Mouse (Mus musculus) midbrain, embryonic 15.5 days (tissue): ENCODE measurements around the gene Rhobtb1. TPM values are rescaled to one million over a fixed set of nuclear protein-coding genes. Genes with fewer than 3 reads are reported as not detected.

Experiments
- ATAC-seq: fragments of 200-750 bp; cut with Nextera tagmentation; replicated peaks from 2 replicates; pipeline ENCODE4 v1.8.0; 2017; ENCODE audit warnings: moderate TSS enrichment
- H3K27ac ChIP-seq: fragments of 300-500 bp; sonication (generic); 2 replicates; pipeline ENCODE4 v1.5.1; 2015; ENCODE audit warnings: mild to moderate bottlenecking, inconsistent platforms
- H3K27me3 ChIP-seq: fragments of 300-500 bp; sonication (generic); replicated peaks from 2 replicates; pipeline ENCODE4 v1.6.1; 2015; ENCODE audit warnings: inconsistent platforms
- H3K36me3 ChIP-seq: fragments of 300-500 bp; sonication (generic); replicated peaks from 2 replicates; pipeline ENCODE4 v1.6.1; 2015; ENCODE audit warnings: inconsistent platforms
- H3K4me1 ChIP-seq: fragments of 300-500 bp; sonication (generic); 2 replicates; pipeline ENCODE4 v1.6.1; 2015; ENCODE audit warnings: inconsistent platforms
- H3K4me2 ChIP-seq: fragments of 300-500 bp; sonication (generic); 2 replicates; pipeline ENCODE4 v1.6.1; 2015; ENCODE audit warnings: inconsistent platforms, mild to moderate bottlenecking, moderate library complexity
- H3K4me3 ChIP-seq: fragments of 300-500 bp; sonication (generic); 2 replicates; pipeline ENCODE4 v1.5.1; 2015; ENCODE audit warnings: mild to moderate bottlenecking, inconsistent platforms
- H3K9ac ChIP-seq: fragments of 300-500 bp; sonication (generic); 2 replicates; pipeline ENCODE4 v1.6.1; 2015; ENCODE audit warnings: mild to moderate bottlenecking, inconsistent platforms
- H3K9me3 ChIP-seq: fragments of 300-500 bp; sonication (generic); 2 replicates; pipeline ENCODE4 v1.6.1; 2016; ENCODE audit warnings: inconsistent platforms
- WGBS: fragments of 180-500 bp; shearing (Covaris S2); methylation state at CpG from one replicate; pipeline ENCODE4 v1.1.7; 2015; ENCODE audit warnings: mixed read lengths; 5-methylcytosine and 5-hydroxymethylcytosine counted together
- polyA plus RNA-seq: library from polyadenylated mRNA; unstranded; fragments of >200 nt; fragmentation: Nextera tagmentation; extraction: Ambion mirVana; gene quantifications from 2 replicates; pipeline ENCODE4 v1.2.1, GENCODE M21; 2015

Rhobtb1 gene
- polyA plus RNA-seq, 1 experiment from 2014 or later, result 17.7 TPM

DNA sequence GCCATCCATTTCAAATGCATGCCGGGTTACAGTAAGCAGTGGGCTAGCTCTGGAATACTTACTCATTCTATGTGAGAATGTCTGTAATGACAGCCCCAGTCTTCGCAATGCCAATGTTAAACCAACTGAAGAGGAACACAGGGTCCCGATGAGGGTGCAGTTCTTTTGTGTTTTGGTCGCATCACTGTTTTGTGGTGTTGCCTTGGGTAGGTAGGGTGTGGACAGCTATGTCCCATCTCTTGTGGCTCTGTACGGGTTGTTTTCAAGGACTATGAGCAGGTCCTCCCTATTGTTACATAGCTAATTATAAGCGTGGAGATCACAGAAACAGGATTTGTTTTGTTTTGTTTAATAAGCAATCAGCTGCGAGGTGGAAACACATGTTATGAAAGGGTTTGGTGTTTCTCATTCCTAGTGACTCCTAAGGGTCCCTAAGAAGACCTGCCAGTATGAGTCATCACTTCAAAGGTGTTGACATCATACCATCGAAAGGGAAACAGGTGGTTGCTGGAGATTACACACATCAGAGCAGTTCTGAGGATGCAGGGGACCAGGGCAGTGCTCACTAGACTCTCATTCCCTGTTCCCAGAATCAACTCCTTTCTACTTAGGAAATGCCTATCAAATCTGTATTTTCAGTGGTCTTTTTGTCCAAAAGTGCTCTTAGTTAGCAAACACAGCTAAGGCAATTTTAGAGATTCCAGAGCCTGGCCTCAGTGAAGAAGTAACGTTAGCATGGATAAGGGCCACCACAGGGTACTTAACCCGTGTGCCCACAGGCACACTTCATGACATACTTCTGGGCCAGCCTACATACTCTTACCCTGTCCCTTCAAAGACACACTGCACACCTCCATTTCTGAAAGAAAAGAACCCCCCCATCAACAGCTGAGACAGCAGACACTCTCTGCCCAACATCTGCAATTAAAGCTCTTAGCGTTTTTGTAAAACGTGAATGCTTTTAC lies 124.9 kb downstream of the Rhobtb1 start:
- no peaks in the 10 kb centered on the region for H3K27me3 ChIP-seq
- H3K9me3 ChIP-seq, result no peaks in the 10 kb centered on the region
- no peak overlapping the region for H3K4me2 ChIP-seq
- H3K27ac ChIP-seq, result no peak overlapping the region
- H3K4me1 ChIP-seq, result no peaks in the 10 kb centered on the region
- ATAC-seq, result no peak
- H3K4me3 ChIP-seq, result no peak overlapping the region
- WGBS, result 83% methylated on average over 12 of the region's 12 CpGs
- H3K9ac ChIP-seq, result no peak overlapping the region
- no peaks in the 10 kb centered on the region for H3K36me3 ChIP-seq

DNA sequence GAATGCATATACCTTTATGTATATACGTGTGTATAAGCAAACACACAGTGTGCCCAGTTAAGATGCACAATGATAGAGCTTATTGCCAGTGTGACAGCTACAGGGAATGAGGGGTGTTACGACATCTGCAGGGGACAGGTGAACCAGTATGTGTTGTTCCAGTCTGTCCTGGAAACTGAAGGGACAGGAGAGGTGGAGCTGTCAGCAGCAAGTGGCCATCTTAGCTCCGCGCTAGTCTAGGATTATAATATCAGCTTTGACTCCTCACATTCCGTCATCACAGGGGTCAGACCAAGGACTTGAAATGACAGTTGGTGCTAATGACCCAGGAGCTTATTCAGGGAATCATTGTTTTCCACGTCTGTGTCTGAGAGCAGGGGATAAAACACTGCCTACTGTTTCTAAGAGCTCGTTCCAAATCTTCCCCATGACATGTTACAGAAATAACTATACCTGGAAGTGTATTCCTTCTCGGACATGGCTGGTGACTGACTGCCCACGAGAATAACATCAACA lies 125.7 kb downstream of the Rhobtb1 start:
- H3K9me3 ChIP-seq, result no peaks in the 10 kb centered on the region
- H3K4me3 ChIP-seq, result no peak overlapping the region
- 80% methylated on average over 9 of the region's 9 CpGs for WGBS
- no peaks in the 10 kb centered on the region for H3K4me1 ChIP-seq
- no peaks in the 10 kb centered on the region for H3K27me3 ChIP-seq
- no peak overlapping the region for H3K4me2 ChIP-seq
- no peak overlapping the region for H3K27ac ChIP-seq
- H3K9ac ChIP-seq, result no peak overlapping the region
- ATAC-seq, result no peak
- H3K36me3 ChIP-seq, result no peaks in the 10 kb centered on the region

- Histone ChIP-seq H3K4me1 (no peaks in the 10 kb centered on the region), H3K9me3 (no peaks in the 10 kb centered on the region), H3K36me3 (no peaks in the 10 kb centered on the region), H3K9ac (no peak overlapping the region), H3K4me3 (no peak overlapping the region), H3K4me2 (no peak overlapping the region), H3K27ac (no peak overlapping the region), H3K27me3 (no peaks in the 10 kb centered on the region)
- ATAC-seq, result no peak
- WGBS, result 81% methylated on average over 18 of the region's 18 CpGs
These were observed 127.8 kb downstream of the Rhobtb1 start for GRCm38 (mm10) chr10:69278764-69279606.

DNA sequence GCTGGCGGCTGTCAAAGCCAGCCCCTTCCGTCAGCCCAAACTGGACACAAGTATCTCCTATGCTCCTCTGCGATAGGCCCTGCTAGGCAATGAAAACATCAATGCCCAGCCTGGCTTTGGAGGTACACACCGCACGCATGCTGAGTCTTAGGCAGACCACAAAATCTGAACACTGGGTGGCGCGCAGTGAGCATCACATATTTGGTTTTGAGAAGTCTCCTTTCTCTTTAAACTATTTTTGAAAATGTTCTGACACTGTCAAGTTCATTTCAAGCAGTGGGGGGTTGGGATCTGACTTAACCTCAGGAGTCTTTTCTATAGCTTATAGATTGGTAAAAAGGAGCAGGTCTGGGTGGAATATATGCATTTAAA lies 128.4 kb downstream of the Rhobtb1 start:
- no peaks in the 10 kb centered on the region for H3K4me1 ChIP-seq
- H3K4me2 ChIP-seq, result no peak overlapping the region
- WGBS, result 37% methylated on average over 7 of the region's 7 CpGs
- ATAC-seq, result no peak
- no peak overlapping the region for H3K27ac ChIP-seq
- H3K36me3 ChIP-seq, result no peaks in the 10 kb centered on the region
- no peak overlapping the region for H3K4me3 ChIP-seq
- no peaks in the 10 kb centered on the region for H3K27me3 ChIP-seq
- no peaks in the 10 kb centered on the region for H3K9me3 ChIP-seq
- no peak overlapping the region for H3K9ac ChIP-seq

DNA sequence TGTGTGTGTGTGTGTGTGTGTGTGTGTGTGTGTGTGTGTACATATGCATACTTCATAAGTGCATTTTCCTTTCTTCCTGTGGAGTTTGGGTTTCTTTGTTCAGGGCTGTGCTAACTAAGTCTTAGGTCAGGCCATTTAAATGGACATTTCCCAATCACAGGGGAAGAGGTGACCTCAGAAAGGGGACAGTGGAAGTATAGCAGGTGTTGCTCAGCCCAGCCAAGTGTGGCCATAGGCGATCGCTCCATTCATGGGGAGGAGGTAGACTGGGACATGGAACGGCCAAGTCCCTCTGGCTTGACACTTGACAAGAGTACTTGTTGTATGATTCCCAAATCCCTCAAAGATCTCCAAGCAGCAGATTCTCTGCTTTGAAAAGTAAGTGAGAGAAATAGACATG lies 135.7 kb downstream of the Rhobtb1 start:
- Histone ChIP-seq H3K36me3 (no peaks in the 10 kb centered on the region; the same call in 1 of the 2 replicates), H3K27ac (no peak overlapping the region), H3K4me1 (no peaks in the 10 kb centered on the region), H3K4me2 (no peak overlapping the region), H3K4me3 (no peak overlapping the region), H3K9me3 (no peaks in the 10 kb centered on the region), H3K27me3 (no peaks in the 10 kb centered on the region), H3K9ac (no peak overlapping the region)
- ATAC-seq, result no peak
- WGBS, result 95% methylated on average over 3 of the region's 3 CpGs

DNA sequence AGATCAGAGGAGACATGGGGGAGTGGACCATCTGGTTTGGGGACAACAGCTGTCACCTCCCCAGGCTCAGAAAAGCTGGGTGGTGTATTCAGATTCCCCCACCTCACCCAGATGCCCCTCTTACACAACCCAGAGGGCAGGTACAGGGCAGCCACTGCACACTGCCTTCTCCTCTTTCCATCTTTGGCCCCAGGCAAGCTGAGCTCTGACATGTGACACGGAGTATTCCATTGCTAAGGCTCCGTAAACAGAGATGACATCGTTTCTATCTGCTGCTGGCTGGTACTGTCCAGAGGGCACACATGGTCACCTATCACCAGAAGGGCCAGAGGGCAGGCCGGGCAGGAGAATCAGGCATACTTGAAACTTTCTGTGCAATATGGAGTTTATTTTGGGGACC lies 136.9 kb downstream of the Rhobtb1 start:
- Histone ChIP-seq H3K27ac (no peak overlapping the region), H3K36me3 (no peaks in the 10 kb centered on the region; the same call in 1 of the 2 replicates), H3K27me3 (no peaks in the 10 kb centered on the region), H3K4me1 (no peaks in the 10 kb centered on the region), H3K9me3 (no peaks in the 10 kb centered on the region), H3K4me3 (no peak overlapping the region), H3K9ac (no peak overlapping the region), H3K4me2 (no peak overlapping the region)
- no peak for ATAC-seq
- 94% methylated on average over 4 of the region's 4 CpGs for WGBS

GRCm38 (mm10) chr10:69288720-69289119 lies 137.5 kb downstream of the Rhobtb1 start:
- Histone ChIP-seq H3K27me3 (no peaks in the 10 kb centered on the region), H3K9me3 (no peaks in the 10 kb centered on the region), H3K4me2 (no peak overlapping the region), H3K27ac (no peak overlapping the region), H3K36me3 (no peaks in the 10 kb centered on the region; the same call in 1 of the 2 replicates), H3K4me1 (no peaks in the 10 kb centered on the region), H3K9ac (no peak overlapping the region), H3K4me3 (no peak overlapping the region)
- 94% methylated on average over 6 of the region's 6 CpGs for WGBS
- ATAC-seq, result no peak

- H3K27me3 ChIP-seq, result no peaks in the 10 kb centered on the region
- no peak overlapping the region for H3K27ac ChIP-seq
- no peaks in the 10 kb centered on the region for H3K36me3 ChIP-seq
- no peak overlapping the region for H3K4me2 ChIP-seq
- H3K9me3 ChIP-seq, result no peaks in the 10 kb centered on the region
- H3K4me1 ChIP-seq, result no peaks in the 10 kb centered on the region
- no peak for ATAC-seq
- no peak overlapping the region for H3K9ac ChIP-seq
- WGBS, result 92% methylated on average over 8 of the region's 8 CpGs
- H3K4me3 ChIP-seq, result no peak overlapping the region
These were observed 139.5 kb downstream of the Rhobtb1 start for GRCm38 (mm10) chr10:69290736-69291135.

DNA sequence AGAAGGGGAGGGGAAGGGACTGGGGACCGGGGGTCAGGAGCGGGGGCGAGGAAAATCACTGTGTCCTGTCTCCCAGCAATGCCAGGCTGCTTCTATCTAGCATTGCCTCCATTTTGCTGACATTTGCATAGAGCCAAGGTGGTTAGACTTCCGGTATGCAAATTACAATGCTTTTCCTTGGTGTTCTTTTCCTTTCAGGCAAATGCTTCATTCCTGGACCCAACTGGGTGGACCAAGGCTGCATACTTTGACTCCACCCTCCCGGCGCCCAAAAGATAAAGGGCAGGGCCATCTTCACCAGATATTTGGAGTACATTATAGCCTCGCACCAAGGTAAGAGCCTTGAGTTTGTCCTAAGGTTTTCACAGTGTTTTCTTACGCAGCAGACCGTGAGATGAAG lies 144.7 kb downstream of the Rhobtb1 start:
- 83% methylated on average over 9 of the region's 9 CpGs for WGBS
- Histone ChIP-seq H3K9ac (no peak overlapping the region), H3K9me3 (no peaks in the 10 kb centered on the region), H3K27me3 (no peaks in the 10 kb centered on the region), H3K4me2 (no peak overlapping the region), H3K4me1 (no peaks in the 10 kb centered on the region), H3K4me3 (no peak overlapping the region), H3K36me3 (no peaks in the 10 kb centered on the region), H3K27ac (no peak overlapping the region)
- ATAC-seq, result no peak

DNA sequence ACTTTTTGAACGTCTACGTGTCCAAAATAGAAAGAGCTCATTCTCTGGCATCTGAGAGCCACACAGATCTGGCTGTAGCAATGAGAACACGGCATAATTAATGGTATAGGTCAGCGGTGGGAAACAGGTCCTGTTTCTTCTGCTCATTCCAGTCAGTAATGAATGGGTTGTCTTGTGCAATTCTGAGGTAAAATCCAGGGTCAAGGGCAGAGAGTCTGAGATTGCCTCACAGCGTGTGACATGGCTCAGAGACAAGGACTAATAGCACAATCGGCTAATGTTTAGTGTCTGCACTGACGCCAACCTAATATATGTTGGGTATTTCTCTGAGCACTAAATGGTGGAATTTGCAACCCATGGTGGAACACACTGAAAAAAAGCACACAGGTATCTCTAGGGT lies 148.8 kb downstream of the Rhobtb1 start:
- H3K4me3 ChIP-seq, result no peak overlapping the region
- H3K27me3 ChIP-seq, result no peaks in the 10 kb centered on the region
- H3K27ac ChIP-seq, result no peak overlapping the region
- 92% methylated on average over 7 of the region's 7 CpGs for WGBS
- no peak overlapping the region for H3K4me2 ChIP-seq
- H3K4me1 ChIP-seq, result no peaks in the 10 kb centered on the region
- no peaks in the 10 kb centered on the region for H3K9me3 ChIP-seq
- no peak overlapping the region for H3K9ac ChIP-seq
- H3K36me3 ChIP-seq, result no peaks in the 10 kb centered on the region
- no peak for ATAC-seq

GRCm38 (mm10) chr10:69302667-69303066 lies 151.4 kb downstream of the Rhobtb1 start:
- 92% methylated on average over 3 of the region's 3 CpGs for whole genome bisulfite sequencing
- ATAC-seq, result no peak
- no peak overlapping the region for H3K27ac ChIP-seq
- no peaks in the 10 kb centered on the region for H3K27me3 ChIP-seq
- no peak overlapping the region for H3K4me2 ChIP-seq
- no peak overlapping the region for H3K4me3 ChIP-seq
- no peaks in the 10 kb centered on the region for H3K36me3 ChIP-seq
- no peak overlapping the region for H3K9ac ChIP-seq
- H3K4me1 ChIP-seq, result no peaks in the 10 kb centered on the region
- no peaks in the 10 kb centered on the region for H3K9me3 ChIP-seq

GRCm38 (mm10) chr10:69304819-69305218 lies 153.6 kb downstream of the Rhobtb1 start:
- Histone ChIP-seq H3K27me3 (no peaks in the 10 kb centered on the region), H3K9me3 (no peaks in the 10 kb centered on the region), H3K9ac (no peak overlapping the region), H3K4me3 (no peak overlapping the region), H3K27ac (no peak overlapping the region), H3K4me2 (no peak overlapping the region), H3K4me1 (no peaks in the 10 kb centered on the region), H3K36me3 (no peaks in the 10 kb centered on the region)
- ATAC-seq, result no peak
- 82% methylated on average over 3 of the region's 3 CpGs for WGBS
